In genomic region chr1:56975546-56975945, GRCm38 (mm10) we compare ENCODE assay signal across 14 mouse cellular contexts. TPM values are rescaled to one million over a fixed set of nuclear protein-coding genes. Genes with fewer than 3 reads are reported as not detected.
DNase-seq lines count a peak whose midpoint lies in the region; ATAC-seq lines count a peak whose summit lies in the region.
"Had no signal": no experiment of that assay in that cellular context is flagged by ENCODE, and none has a peak within 500 bp of the region (broad histone marks: within the 10 kb centered on the region; RNA-seq: fewer than 3 reads in every experiment).

No protein-coding gene starts in this region.

- peaks cover 11% of the 10 kb centered on the region; the same call in 1 of the 2 replicates for H3K4me1 ChIP-seq in heart, embryonic 11.5 days (ENCODE audit: control insufficient read depth, insufficient read depth, low read length)
- H3K4me1 ChIP-seq in forebrain, embryonic 11.5 days (replicated peaks; ENCODE audit: control insufficient read depth, insufficient read depth, low read length): peaks cover 12% of the 10 kb centered on the region; the same call in 1 of the 2 replicates
- peaks cover 11% of the 10 kb centered on the region; the same call in 1 of the 2 replicates for H3K4me1 ChIP-seq in neural tube, embryonic 11.5 days (ENCODE audit: control insufficient read depth, insufficient read depth, low read length)

- no peaks in the 10 kb centered on the region for H3K36me3 ChIP-seq in heart, embryonic 11.5 days (ENCODE audit: control insufficient read depth, insufficient read depth, low read length)
- H3K36me3 ChIP-seq in forebrain, embryonic 11.5 days (ENCODE audit: control insufficient read depth, insufficient read depth, low read length): no peaks in the 10 kb centered on the region
- no peaks in the 10 kb centered on the region for H3K36me3 ChIP-seq in neural tube, embryonic 11.5 days (ENCODE audit: control insufficient read depth, insufficient read depth, low read length)
- H3K36me3 ChIP-seq: neural tube, embryonic 12.5 days had no signal

- H3K4me2 ChIP-seq in heart, embryonic 11.5 days: no peak overlapping the region
- no peak overlapping the region for H3K4me2 ChIP-seq in forebrain, embryonic 11.5 days (ENCODE audit: low read depth, low read length, severe bottlenecking)
- H3K4me2 ChIP-seq in neural tube, embryonic 11.5 days (ENCODE audit: low read depth): no peak overlapping the region
- H3K4me2 ChIP-seq: neural tube, embryonic 12.5 days had no signal

- WGBS in heart, embryonic 11.5 days (ENCODE audit: insufficient replicate concordance): 4% methylated on average over 12 of the region's 12 CpGs
- WGBS in forebrain, embryonic 11.5 days: 1% methylated on average over 12 of the region's 12 CpGs
- WGBS in neural tube, embryonic 11.5 days: under 1% methylated on average over 12 of the region's 12 CpGs

- H3K9me3 ChIP-seq in heart, embryonic 11.5 days (replicated peaks; ENCODE audit: control insufficient read depth, low read length): no peaks in the 10 kb centered on the region
- no peaks in the 10 kb centered on the region for H3K9me3 ChIP-seq in forebrain, embryonic 11.5 days (ENCODE audit: control insufficient read depth, low read length)
- no peaks in the 10 kb centered on the region for H3K9me3 ChIP-seq in neural tube, embryonic 11.5 days (ENCODE audit: control insufficient read depth, low read length)
- H3K9me3 ChIP-seq: neural tube, embryonic 12.5 days had no signal

- peaks cover 54% of the 10 kb centered on the region for H3K27me3 ChIP-seq in heart, embryonic 11.5 days (ENCODE audit: control insufficient read depth, insufficient read depth, low read length)
- H3K27me3 ChIP-seq in forebrain, embryonic 11.5 days (ENCODE audit: control insufficient read depth, insufficient read depth, low read length): peaks cover 43% of the 10 kb centered on the region
- H3K27me3 ChIP-seq in neural tube, embryonic 11.5 days (ENCODE audit: control insufficient read depth, insufficient read depth, low read length): peaks cover 59% of the 10 kb centered on the region

- peak overlapping the region; percentile 8; the same call in 1 of the 2 replicates for H3K4me3 ChIP-seq in heart, embryonic 11.5 days (ENCODE audit: low read depth, low read length)
- no peak overlapping the region for H3K4me3 ChIP-seq in forebrain, embryonic 11.5 days (ENCODE audit: low read depth, low read length)
- H3K4me3 ChIP-seq in neural tube, embryonic 11.5 days (ENCODE audit: low read depth, low read length): no peak overlapping the region
- H3K4me3 ChIP-seq: erythroblast, embryonic 14.5 days; neural tube, embryonic 12.5 days had no signal

- no peak overlapping the region for H3K27ac ChIP-seq in heart, embryonic 11.5 days (ENCODE audit: low read depth, low read length)
- no peak overlapping the region for H3K27ac ChIP-seq in forebrain, embryonic 11.5 days (ENCODE audit: low read depth, low read length)
- no peak overlapping the region for H3K27ac ChIP-seq in neural tube, embryonic 11.5 days (ENCODE audit: low read depth, low read length)
- H3K27ac ChIP-seq: neural tube, embryonic 12.5 days had no signal

- H3K9ac ChIP-seq in heart, embryonic 11.5 days (ENCODE audit: low read depth, low read length): no peak overlapping the region
- no peak overlapping the region for H3K9ac ChIP-seq in forebrain, embryonic 11.5 days (ENCODE audit: low read length)
- H3K9ac ChIP-seq in neural tube, embryonic 11.5 days (ENCODE audit: low read length): no peak overlapping the region
- H3K9ac ChIP-seq: neural tube, embryonic 12.5 days had no signal

- intact Hi-C loops in heart, postnatal 36 days (cut with DNase I): loop anchor here (5.0 to 10.0 kb wide), 4 partner anchors 232 to 1741 kb away; partner anchors contain the start of gene Mars2

- no peak for DNase-seq in heart, postnatal 36 days
- DNase-seq in retina, postnatal 1 day: peak; percentile 27
- DNase-seq in retina, embryonic 14.5 days (ENCODE audit: low spot score): no peak
- peak; percentile 65 for DNase-seq in forebrain, embryonic 11.5 days (ENCODE audit: low spot score)
- peak; percentile 19 for DNase-seq in neural tube, embryonic 11.5 days (ENCODE audit: low spot score)
- no peak for DNase-seq in right cerebral cortex, postnatal 14 days
- no peak for DNase-seq in right cerebral cortex, postnatal 36 days (ENCODE audit: low spot score in 2 of 2)
- DNase-seq: adrenal gland, adult 2 months; gastrocnemius, postnatal 36 days; heart, postnatal 4 days; lung, adult 2 months had no signal

- ATAC-seq in heart, embryonic 11.5 days (replicated peaks; ENCODE audit: insufficient number of reproducible peaks, low FRiP score, low TSS enrichment): no peak
- no peak for ATAC-seq in forebrain, embryonic 11.5 days (replicated peaks; ENCODE audit: low FRiP score)
- no peak for ATAC-seq in neural tube, embryonic 11.5 days (ENCODE audit: insufficient read depth, low FRiP score, low TSS enrichment)

RNA-seq across cellular contexts. Expression of gene Satb2, which starts 2.9 kb away (rescaled TPM):
- polyA plus RNA-seq in heart, embryonic 11.5 days (2014; fragmentation: Nextera tagmentation; extraction: Ambion mirVana): 0.37 and 0.90 TPM in 2 replicates
- under 1 TPM; 0.35 to 0.36 TPM for total RNA-seq in heart, postnatal 36 days (2021)
- polyA plus RNA-seq in forebrain, embryonic 11.5 days (2014; fragmentation: Nextera tagmentation; extraction: Ambion mirVana): 1.5 and 1.9 TPM in 2 replicates
- 1.5 and 1.8 TPM in 2 replicates for polyA plus RNA-seq in neural tube, embryonic 11.5 days (2014; fragmentation: Nextera tagmentation; extraction: Ambion mirVana)
- polyA plus RNA-seq: erythroblast, embryonic 14.5 days had no signal

Comparison
In these comparisons a context has a peak if more than half of its experiments do, and no peak if none do; other contexts are left out.
1. DNase-seq: peak in retina, postnatal 1 day (single experiment), forebrain, embryonic 11.5 days (single experiment) and neural tube, embryonic 11.5 days (single experiment); none in heart, postnatal 36 days (0 of 2), retina, embryonic 14.5 days (single experiment), right cerebral cortex, postnatal 14 days (single experiment) and right cerebral cortex, postnatal 36 days (0 of 2).